Mouse (Mus musculus) olfactory bulb, adult 2 months (tissue): ENCODE results near the gene Zbtb8os.

ENCODE experiments used
- CTCF ChIP-seq: fragments of 200-500 bp; IDR thresholded peaks from 2 replicates; pipeline ENCODE4 v1.5.1; 2012; ENCODE audit warnings: low read depth, mild to moderate bottlenecking, low read length, moderate library complexity; ENCODE audit not compliant: insufficient read depth
- POLR2A ChIP-seq: fragments of 200-500 bp; IDR thresholded peaks from 2 replicates; pipeline ENCODE4 v1.6.1; 2012; ENCODE audit warnings: mild to moderate bottlenecking, low read depth, low read length, moderate library complexity; ENCODE audit not compliant: insufficient read depth

DNA sequence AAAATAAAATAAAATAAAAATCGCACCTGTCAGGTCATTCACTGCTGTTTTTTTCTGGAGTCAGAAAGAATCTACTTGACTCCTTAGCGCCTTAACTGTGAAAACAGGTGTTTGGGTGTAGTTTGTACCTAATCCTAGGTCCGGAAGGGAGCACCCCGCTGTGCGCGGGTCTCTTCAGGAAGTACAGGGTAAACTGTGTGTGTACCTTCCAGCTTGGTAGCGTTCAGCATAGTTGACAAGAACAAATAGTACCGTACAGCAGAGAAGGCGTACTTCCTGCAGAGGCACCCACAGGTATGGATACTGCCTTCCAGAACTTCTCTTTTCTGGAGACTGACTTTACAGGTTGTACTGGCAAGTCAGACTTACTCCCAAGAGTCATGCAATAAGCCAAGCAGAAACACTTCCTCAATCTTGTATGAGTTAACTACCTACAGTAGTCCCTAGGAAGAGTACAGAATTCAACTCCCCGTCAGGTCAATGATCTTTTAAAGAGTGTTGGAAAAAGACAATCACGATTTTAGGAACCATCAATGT is 38.8 kb downstream of the Zbtb8os start:
- TF ChIP-seq CTCF (no peak), POLR2A (no peak)
